ENCODE assay signal across 22 mouse cellular contexts in genomic region chr12:112806044-112806443, GRCm38 (mm10). TPM values are rescaled to one million over a fixed set of nuclear protein-coding genes. Genes with fewer than 3 reads are reported as not detected.
DNase-seq lines count a peak whose midpoint lies in the region; ATAC-seq and TF ChIP-seq lines count a peak whose summit lies in the region.
"Had no signal": no experiment of that assay in that cellular context is flagged by ENCODE, and none has a peak within 500 bp of the region (broad histone marks: within the 10 kb centered on the region; RNA-seq: fewer than 3 reads in every experiment).

No protein-coding gene starts in this region.

- H3K4me3 ChIP-seq in midbrain, embryonic 13.5 days (replicated peaks), result no peak overlapping the region
- H3K4me3 ChIP-seq in midbrain, embryonic 16.5 days (ENCODE audit: low read depth, low read length), result no peak overlapping the region
- no peak overlapping the region for H3K4me3 ChIP-seq in C2C12 (ENCODE audit: insufficient read depth, poor library complexity, severe bottlenecking)
- H3K4me3 ChIP-seq: forebrain, embryonic 10.5 days; forebrain, embryonic 13.5 days; hindbrain, embryonic 15.5 days; intestine, embryonic 15.5 days had no signal

- 0 out of 2 replicates have a peak overlapping the region, but pooled peaks have one; percentile 19 for H3K9ac ChIP-seq in midbrain, embryonic 13.5 days (replicated peaks)
- H3K9ac ChIP-seq in midbrain, embryonic 16.5 days (ENCODE audit: low read depth, low read length), result no peak overlapping the region
- H3K9ac ChIP-seq: hindbrain, embryonic 15.5 days; intestine, embryonic 15.5 days had no signal

- no peak overlapping the region for H3K27ac ChIP-seq in midbrain, embryonic 13.5 days
- no peak overlapping the region for H3K27ac ChIP-seq in midbrain, embryonic 16.5 days (ENCODE audit: low read length)
- H3K27ac ChIP-seq: forebrain, embryonic 13.5 days; hindbrain, embryonic 15.5 days; intestine, embryonic 15.5 days had no signal

- H3K36me3 ChIP-seq in midbrain, embryonic 13.5 days, result no peaks in the 10 kb centered on the region
- no peaks in the 10 kb centered on the region for H3K36me3 ChIP-seq in midbrain, embryonic 16.5 days (ENCODE audit: control insufficient read depth, insufficient read depth, low read length)
- no peaks in the 10 kb centered on the region for H3K36me3 ChIP-seq in C2C12 (ENCODE audit: control insufficient read depth, insufficient read depth)
- H3K36me3 ChIP-seq: hindbrain, embryonic 15.5 days; intestine, embryonic 15.5 days had no signal

- H3ac ChIP-seq in C2C12 (ENCODE audit: control insufficient read depth, insufficient read length, low read depth), result no peak overlapping the region

- H3K79me2 ChIP-seq in C2C12 (ENCODE audit: control insufficient read depth, insufficient read depth), result peaks cover 26% of the 10 kb centered on the region

- peaks cover 32% of the 10 kb centered on the region for H3K4me1 ChIP-seq in midbrain, embryonic 13.5 days (replicated peaks)
- H3K4me1 ChIP-seq in midbrain, embryonic 16.5 days (ENCODE audit: control insufficient read depth, insufficient read depth, low read length), result peaks cover 14% of the 10 kb centered on the region

- DNase-seq in left cerebral cortex, adult 11 months (ENCODE audit: low spot score), result no peak
- DNase-seq in left cerebral cortex, postnatal 10 days (ENCODE audit: extremely low spot score in 1 of 2, low spot score in 2 of 2), result no peak
- DNase-seq: adrenal gland, adult 8-10 months; adrenal gland, postnatal 25 days; B cell, adult 2 months; cerebellum, adult 11-12 months; cerebellum, adult 8-10 months; cerebellum, postnatal 10 days; cerebellum, postnatal 36 days; gastrocnemius, postnatal 10 days had no signal

- H3K4me2 ChIP-seq in midbrain, embryonic 13.5 days (replicated peaks), result no peak overlapping the region
- no peak overlapping the region for H3K4me2 ChIP-seq in midbrain, embryonic 16.5 days (ENCODE audit: low read length)
- H3K4me2 ChIP-seq: forebrain, embryonic 13.5 days; heart, embryonic 11.5 days; hindbrain, embryonic 15.5 days; intestine, embryonic 15.5 days had no signal

- no peak for TF ChIP-seq CTCF in C2C12 (IDR thresholded peaks at IDR 0.05; ENCODE audit: control insufficient read depth, insufficient read depth, insufficient read length)

- no peaks in the 10 kb centered on the region for H3K9me3 ChIP-seq in midbrain, embryonic 13.5 days
- H3K9me3 ChIP-seq in midbrain, embryonic 16.5 days (replicated peaks; ENCODE audit: control insufficient read depth, low read length, poor library complexity, severe bottlenecking), result no peaks in the 10 kb centered on the region
- H3K9me3 ChIP-seq: forebrain, embryonic 10.5 days; forebrain, embryonic 13.5 days; hindbrain, embryonic 15.5 days; intestine, embryonic 15.5 days had no signal

- peaks cover 1% of the 10 kb centered on the region for H3K79me3 ChIP-seq in C2C12 (ENCODE audit: low read depth)

- 76% methylated on average over 6 of the region's 6 CpGs for WGBS in midbrain, embryonic 13.5 days
- WGBS in midbrain, embryonic 16.5 days, result 80% methylated on average over 6 of the region's 6 CpGs

- intact Hi-C loops in left cerebral cortex, postnatal 10 days (cut with DNase I), result no loop called here

- ATAC-seq in midbrain, embryonic 13.5 days, result no peak
- ATAC-seq in midbrain, embryonic 16.5 days, result no peak
- ATAC-seq in megakaryocyte-erythroid progenitor cell, adult 5-6 weeks (replicated peaks; ENCODE audit: low FRiP score, low TSS enrichment, poor library complexity, severe bottlenecking), result 0 out of 2 replicates have a peak, but pooled peaks have one; percentile 4
- ATAC-seq: activated CD4-positive, CD25-positive, alpha-beta regulatory T cell, adult 4 months; CD4-positive, CD25-positive, alpha-beta regulatory T cell, adult 4 months; forebrain, embryonic 13.5 days; forebrain, embryonic 16.5 days; intestine, embryonic 15.5 days had no signal

- H3K27me3 ChIP-seq in midbrain, embryonic 13.5 days, result peaks cover 43% of the 10 kb centered on the region
- peaks cover 7% of the 10 kb centered on the region for H3K27me3 ChIP-seq in midbrain, embryonic 16.5 days (ENCODE audit: control insufficient read depth, insufficient read depth, low read depth, low read length)
- no peaks in the 10 kb centered on the region for H3K27me3 ChIP-seq in C2C12 (ENCODE audit: control insufficient read depth, insufficient read depth, insufficient read length)

TF ChIP-seq in C2C12, 6 proteins besides CTCF, POLR2A, EP300 and RAD21:
- TF ChIP-seq MYOG (IDR thresholded peaks at IDR 0.05; ENCODE audit: control insufficient read depth, extremely low read depth, insufficient read length) (no peak), MYOD1 (IDR thresholded peaks at IDR 0.05; ENCODE audit: control insufficient read depth, insufficient read length, low read depth) (peak; percentile 67), MAX (IDR thresholded peaks at IDR 0.05) (peak; percentile 35), USF1 (IDR thresholded peaks at IDR 0.05; ENCODE audit: low read depth) (no peak)
TF ChIP-seq in C2C12: peak in this region for 2.

RNA-seq across cellular contexts. Expression of gene Clba1, which starts 2.7 kb away (rescaled TPM):
- polyA plus RNA-seq in midbrain, embryonic 13.5 days (2015; fragmentation: Nextera tagmentation; extraction: Ambion mirVana), result 19.4 and 22.7 TPM in 2 replicates
- polyA plus RNA-seq in midbrain, embryonic 16.5 days (2015; fragmentation: Nextera tagmentation; extraction: Ambion mirVana), result 25.2 and 26.1 TPM in 2 replicates
- 25.2 TPM for polyA plus RNA-seq in C2C12 (2012; fragmentation: generic; extraction: Trizol)
- 0.74 and 1.2 TPM in 2 replicates for total RNA-seq in megakaryocyte-erythroid progenitor cell, adult 5-6 weeks (2014; fragmentation: Nextera tagmentation)
- total RNA-seq in megakaryocyte-erythroid progenitor cell, adult 5-6 weeks (2017), result 0.08 TPM in 1 of 2 replicates, not detected in the other
- total RNA-seq in left cerebral cortex, postnatal 10 days (2021), result 10 to 100 TPM; 14.6 to 16.5 TPM

RNA-seq across cellular contexts. Expression of gene Ahnak2, which starts 3.6 kb away (rescaled TPM):
- 0.31 and 0.37 TPM in 2 replicates for polyA plus RNA-seq in midbrain, embryonic 13.5 days (2015; fragmentation: Nextera tagmentation; extraction: Ambion mirVana)
- polyA plus RNA-seq in midbrain, embryonic 16.5 days (2015; fragmentation: Nextera tagmentation; extraction: Ambion mirVana), result 1.4 and 2.0 TPM in 2 replicates
- polyA plus RNA-seq in C2C12 (2012; fragmentation: generic; extraction: Trizol), result 15.8 TPM
- total RNA-seq in megakaryocyte-erythroid progenitor cell, adult 5-6 weeks (2014; fragmentation: Nextera tagmentation), result not detected in 2 replicates
- total RNA-seq in megakaryocyte-erythroid progenitor cell, adult 5-6 weeks (2017), result not detected in 2 replicates
- 10 to 100 TPM; 13.8 to 14.5 TPM for total RNA-seq in left cerebral cortex, postnatal 10 days (2021)
- polyA plus RNA-seq: activated CD4-positive, CD25-positive, alpha-beta regulatory T cell, adult 4 months; CD4-positive, CD25-positive, alpha-beta regulatory T cell, adult 4 months had no signal

RNA-seq across cellular contexts. Expression of gene Cdca4, which starts 23.2 kb away (rescaled TPM):
- polyA plus RNA-seq in midbrain, embryonic 13.5 days (2015; fragmentation: Nextera tagmentation; extraction: Ambion mirVana), result 82.7 and 85.0 TPM in 2 replicates
- 32.6 and 37.6 TPM in 2 replicates for polyA plus RNA-seq in midbrain, embryonic 16.5 days (2015; fragmentation: Nextera tagmentation; extraction: Ambion mirVana)
- 61.9 TPM for polyA plus RNA-seq in C2C12 (2012; fragmentation: generic; extraction: Trizol)
- total RNA-seq in megakaryocyte-erythroid progenitor cell, adult 5-6 weeks (2014; fragmentation: Nextera tagmentation), result 71.1 and 82.7 TPM in 2 replicates
- total RNA-seq in megakaryocyte-erythroid progenitor cell, adult 5-6 weeks (2017), result 47.3 and 52.4 TPM in 2 replicates
- 10 to 100 TPM; 11.5 TPM for total RNA-seq in left cerebral cortex, postnatal 10 days (2021)

RNA-seq across cellular contexts. Expression of gene Pld4, which starts 45.6 kb away (rescaled TPM):
- polyA plus RNA-seq in midbrain, embryonic 13.5 days (2015; fragmentation: Nextera tagmentation; extraction: Ambion mirVana), result 5.2 and 6.4 TPM in 2 replicates
- 4.9 and 5.9 TPM in 2 replicates for polyA plus RNA-seq in midbrain, embryonic 16.5 days (2015; fragmentation: Nextera tagmentation; extraction: Ambion mirVana)
- polyA plus RNA-seq in C2C12 (2012; fragmentation: generic; extraction: Trizol), result not detected
- total RNA-seq in megakaryocyte-erythroid progenitor cell, adult 5-6 weeks (2014; fragmentation: Nextera tagmentation), result 1.2 TPM in 1 of 2 replicates, not detected in the other
- total RNA-seq in megakaryocyte-erythroid progenitor cell, adult 5-6 weeks (2017), result 0.14 and 0.46 TPM in 2 replicates
- 10 to 100 TPM in 1 of 2 experiments, 1 to 10 TPM in 1; 10.0 to 11.9 TPM for total RNA-seq in left cerebral cortex, postnatal 10 days (2021)
